Mouse (Mus musculus) kidney, adult 2 months (tissue): ENCODE measurements at regions not wholly inside any gene's neighbourhood (a gene's known extent, or its start where the extent isn't known, plus 50 kb on each side); places are given as distances from the start of the nearest gene placed in this dataset.

Source experiments
- CTCF ChIP-seq: fragments of 200-500 bp; conservative IDR thresholded peaks from 2 replicates; pipeline ENCODE4 v1.5.1; 2011; ENCODE audit warnings: low read depth, mild to moderate bottlenecking, control low read depth, low read length, moderate library complexity, mixed read lengths; ENCODE audit not compliant: insufficient read depth, insufficient read length
- POLR2A ChIP-seq: fragments of 200-500 bp; IDR thresholded peaks from one replicate; pipeline ENCODE4 v1.6.1; 2011; ENCODE audit warnings: low read depth, low read length, control low read depth

- no peak for TF ChIP-seq CTCF
- no peak for TF ChIP-seq POLR2A
These were observed 59.5 kb upstream of the Ky start for GRCm38 (mm10) chr9:102446066-102446465.
